Mouse (Mus musculus) sigmoid colon, adult 10 weeks (tissue): ENCODE measurements around the gene Olfm4. TPM values are rescaled to one million over a fixed set of nuclear protein-coding genes. Genes with fewer than 3 reads are reported as not detected.

Experiments used
- polyA plus RNA-seq: library from polyadenylated mRNA; stranded (reverse); fragments of 350-450 nt; fragmentation: Illumina TruSeq; extraction: RNeasy Lipid Tissue Mini Kit (QIAGEN cat#74804); gene quantifications from one replicate; pipeline ENCODE4 v1.2.3, GENCODE M21; 2014; ENCODE audit warnings: low read depth, low replicate concordance

Olfm4 gene
- polyA plus RNA-seq, result not detected

DNA sequence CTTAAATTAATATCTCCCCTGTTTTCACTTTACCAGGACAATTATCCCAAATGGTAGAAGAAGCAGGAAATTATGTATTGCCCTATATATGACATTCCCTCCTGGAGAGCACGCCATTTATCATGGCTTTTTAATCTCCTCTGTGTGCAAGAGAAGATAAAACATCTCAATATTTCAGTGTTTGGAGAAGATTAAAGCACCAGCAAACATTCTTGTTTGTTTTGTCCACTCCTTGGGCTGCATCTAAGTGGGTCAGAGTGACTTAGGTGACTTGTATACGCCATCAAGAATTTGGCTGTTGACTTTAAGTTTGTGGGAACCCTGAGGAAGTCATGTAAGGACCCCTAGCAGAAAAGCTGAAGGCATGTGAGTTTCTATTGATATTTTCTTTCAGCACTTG is at the start of gene Olfm4:
Gene Olfm4, plus strand, starts transcription at position 301 of the 400 bp plus-strand sequence.

Other genes with a start within 250 kb of the Olfm4 start
- gene Pcdh8, start 212.8 kb upstream of the Olfm4 start, polyA plus RNA-seq, result not detected